Mouse (Mus musculus) embryonic facial prominence, embryonic 12.5 days (tissue): ENCODE measurements around the gene Ndufv1. TPM values are rescaled to one million over a fixed set of nuclear protein-coding genes. Genes with fewer than 3 reads are reported as not detected.

Experiments used
- ATAC-seq: fragments of 200-750 bp; cut with Nextera tagmentation; 2 replicates; pipeline ENCODE4 v1.8.0; 2017; ENCODE audit not compliant: insufficient number of reproducible peaks, insufficient read depth, low FRiP score, low TSS enrichment
- H3K27ac ChIP-seq: fragments of 300-500 bp; sonication (generic); 2 replicates; pipeline ENCODE4 v1.5.1; 2016; ENCODE audit warnings: mild to moderate bottlenecking
- H3K27me3 ChIP-seq: fragments of 300-500 bp; sonication (generic); 2 replicates; pipeline ENCODE4 v1.6.1; 2016; ENCODE audit warnings: mild to moderate bottlenecking, moderate library complexity
- H3K36me3 ChIP-seq: fragments of 300-500 bp; sonication (generic); 2 replicates; pipeline ENCODE4 v1.6.1; 2016; ENCODE audit warnings: mild to moderate bottlenecking
- H3K4me1 ChIP-seq: fragments of 300-500 bp; sonication (generic); 2 replicates; pipeline ENCODE4 v1.6.1; 2016
- H3K4me2 ChIP-seq: fragments of 300-500 bp; sonication (generic); replicated peaks from 2 replicates; pipeline ENCODE4 v1.6.1; 2016; ENCODE audit warnings: mild to moderate bottlenecking, moderate library complexity
- H3K4me3 ChIP-seq: fragments of 300-500 bp; sonication (generic); 2 replicates; pipeline ENCODE4 v1.5.1; 2016; ENCODE audit warnings: mild to moderate bottlenecking
- H3K9ac ChIP-seq: fragments of 300-500 bp; sonication (generic); 2 replicates; pipeline ENCODE4 v1.6.1; 2016; ENCODE audit warnings: mild to moderate bottlenecking, moderate library complexity
- H3K9me3 ChIP-seq: fragments of 300-500 bp; sonication (generic); 2 replicates; pipeline ENCODE4 v1.6.1; 2016; ENCODE audit warnings: mild to moderate bottlenecking, moderate library complexity
- WGBS: fragments of 180-500 bp; shearing (Covaris S2); methylation state at CpG from one replicate; pipeline ENCODE4 v1.1.7; 2016; 5-methylcytosine and 5-hydroxymethylcytosine counted together
- polyA plus RNA-seq: library from polyadenylated mRNA; unstranded; fragments of >200 nt; fragmentation: Nextera tagmentation; extraction: Ambion mirVana; gene quantifications from 2 replicates; pipeline ENCODE4 v1.2.1, GENCODE M21; 2016

Ndufv1 gene
- polyA plus RNA-seq, 1 experiment from 2014 or later, result 201 TPM

DNA sequence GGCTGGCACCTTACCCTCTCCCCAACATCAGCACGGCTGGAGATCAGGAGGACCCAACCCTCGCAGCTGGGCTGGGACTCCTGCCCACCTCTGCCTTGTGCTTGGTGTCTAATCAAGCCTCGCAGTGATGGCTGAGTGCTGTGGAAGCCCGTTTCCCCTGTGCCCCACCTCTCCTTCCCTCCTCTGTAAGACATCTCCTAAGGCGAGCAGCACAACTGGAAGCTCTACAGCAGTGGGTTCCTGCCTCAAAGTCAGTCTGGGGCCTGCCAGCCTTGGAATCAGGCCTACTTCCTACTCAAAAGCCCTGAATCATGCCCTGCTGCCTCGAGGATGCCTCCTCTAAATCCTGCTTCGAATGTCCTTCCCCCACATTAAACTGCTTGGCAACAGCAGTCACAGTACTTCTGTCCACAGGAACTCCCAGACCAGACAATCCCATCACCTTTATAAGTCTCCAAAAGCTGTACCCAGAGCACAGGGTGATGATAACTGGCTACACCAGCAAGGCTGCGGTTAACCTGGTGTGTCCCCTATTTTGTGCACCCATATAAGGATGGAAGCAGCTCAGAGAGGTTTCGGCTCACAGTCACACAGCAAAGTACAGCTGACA is 13.4 kb downstream of the Ndufv1 start:
- Histone ChIP-seq H3K27me3 (no peaks in the 10 kb centered on the region), H3K9me3 (no peaks in the 10 kb centered on the region), H3K4me2 (peak overlapping the region; percentile 76), H3K4me1 (peaks cover 14% of the 10 kb centered on the region), H3K4me3 (peak overlapping the region; percentile 75), H3K36me3 (peaks cover 4% of the 10 kb centered on the region; the same call in 1 of the 2 replicates), H3K27ac (no peak overlapping the region), H3K9ac (peak overlapping the region; percentile 46; the same call in 1 of the 2 replicates)
- ATAC-seq, result no peak
- 87% methylated on average over 9 of the region's 9 CpGs for WGBS

DNA sequence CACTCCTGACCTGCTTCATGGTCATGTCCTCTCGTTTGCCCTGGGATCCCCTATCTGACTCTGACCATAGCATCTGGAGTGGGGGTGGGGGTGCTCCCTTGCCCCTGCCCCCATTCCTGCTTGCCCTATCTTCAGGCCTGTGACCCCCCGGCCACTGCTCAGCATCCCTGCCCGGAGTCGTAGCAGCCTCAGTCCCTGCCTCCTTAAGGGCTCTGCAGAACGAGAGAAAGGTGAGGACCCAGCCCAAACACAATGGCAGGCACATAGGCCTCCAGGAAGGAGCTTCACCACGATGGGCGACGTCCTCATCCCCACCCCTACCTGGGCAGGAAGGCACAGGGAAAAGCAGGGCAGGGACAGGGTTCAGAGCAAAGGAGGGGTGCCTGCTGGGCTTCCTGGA is 14.3 kb downstream of the Ndufv1 start:
- no peak overlapping the region for H3K27ac ChIP-seq
- no peaks in the 10 kb centered on the region for H3K9me3 ChIP-seq
- no peaks in the 10 kb centered on the region for H3K27me3 ChIP-seq
- no peak overlapping the region for H3K4me2 ChIP-seq
- no peak for ATAC-seq
- WGBS, result 69% methylated on average over 8 of the region's 8 CpGs
- H3K4me1 ChIP-seq, result peaks cover 14% of the 10 kb centered on the region
- H3K9ac ChIP-seq, result no peak overlapping the region
- peaks cover 4% of the 10 kb centered on the region; the same call in 1 of the 2 replicates for H3K36me3 ChIP-seq
- no peak overlapping the region for H3K4me3 ChIP-seq

DNA sequence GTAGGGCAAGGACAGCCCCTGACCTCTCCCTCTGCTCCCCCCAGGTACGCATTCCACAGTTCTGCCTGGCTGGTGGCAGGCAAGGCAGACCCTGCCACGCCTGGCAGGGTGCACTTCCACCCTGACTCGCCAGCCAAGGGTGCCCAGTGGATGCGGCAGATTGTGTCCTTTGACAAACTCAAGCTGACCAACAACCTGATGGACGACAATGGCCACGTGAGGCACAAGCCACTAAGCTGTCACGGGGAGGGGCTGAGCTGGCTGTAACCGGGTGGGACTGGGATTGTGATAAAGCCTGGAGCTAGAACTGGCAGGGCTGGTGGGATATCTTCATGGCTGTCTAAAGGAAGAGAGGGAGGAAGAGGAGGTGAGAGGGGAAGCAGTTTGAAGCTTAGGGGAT is 15.4 kb downstream of the Ndufv1 start:
- H3K27me3 ChIP-seq, result no peaks in the 10 kb centered on the region
- no peak overlapping the region for H3K9ac ChIP-seq
- peaks cover 14% of the 10 kb centered on the region for H3K4me1 ChIP-seq
- peaks cover 4% of the 10 kb centered on the region; the same call in 1 of the 2 replicates for H3K36me3 ChIP-seq
- H3K9me3 ChIP-seq, result no peaks in the 10 kb centered on the region
- no peak overlapping the region for H3K4me2 ChIP-seq
- ATAC-seq, result no peak
- no peak overlapping the region for H3K4me3 ChIP-seq
- 67% methylated on average over 8 of the region's 8 CpGs for WGBS
- no peak overlapping the region for H3K27ac ChIP-seq

DNA sequence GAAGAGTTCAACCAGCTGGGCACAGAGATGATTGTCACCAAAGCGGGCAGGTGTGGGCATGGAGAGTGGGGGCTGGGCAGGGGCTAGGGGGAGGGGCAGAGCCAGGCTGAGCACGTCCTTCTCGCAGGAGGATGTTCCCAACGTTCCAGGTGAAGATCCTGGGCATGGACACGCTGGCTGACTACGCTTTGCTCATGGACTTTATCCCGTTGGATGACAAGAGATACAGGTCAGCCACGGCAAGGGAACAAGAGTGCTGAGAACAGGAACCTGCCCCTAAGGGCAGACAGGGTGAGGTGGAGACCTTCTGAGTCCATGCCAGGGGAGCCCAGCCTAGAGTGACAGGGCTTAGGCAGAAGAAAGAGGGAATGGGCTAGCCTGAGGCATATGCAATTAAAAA is 15.9 kb downstream of the Ndufv1 start:
- Histone ChIP-seq H3K9me3 (no peaks in the 10 kb centered on the region), H3K4me1 (peaks cover 14% of the 10 kb centered on the region), H3K27me3 (no peaks in the 10 kb centered on the region), H3K9ac (no peak overlapping the region), H3K27ac (no peak overlapping the region), H3K4me2 (no peak overlapping the region), H3K36me3 (peaks cover under 1% of the 10 kb centered on the region; the same call in 1 of the 2 replicates), H3K4me3 (no peak overlapping the region)
- WGBS, result 84% methylated on average over 8 of the region's 8 CpGs
- no peak for ATAC-seq

DNA sequence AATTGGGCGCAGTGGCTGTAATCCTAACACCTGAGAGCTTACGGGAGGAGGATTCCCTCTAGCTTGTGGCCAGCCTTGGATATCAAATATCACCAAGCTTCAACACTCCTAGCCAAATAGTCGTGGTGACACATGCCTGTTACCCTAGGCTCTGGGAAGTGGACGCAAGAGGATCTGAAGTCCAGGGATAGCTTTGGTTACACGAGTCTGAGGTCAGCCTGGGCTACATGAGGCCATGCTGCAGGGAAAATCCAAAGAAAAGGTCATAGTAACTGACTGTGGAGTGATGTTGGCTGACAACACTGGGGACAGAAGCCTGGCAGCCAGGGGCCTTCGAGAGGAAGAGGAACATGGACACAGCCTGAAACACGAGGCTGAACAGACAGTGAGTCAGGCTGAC is 16.5 kb downstream of the Ndufv1 start:
- 56% methylated on average over 7 of the region's 7 CpGs for WGBS
- no peak for ATAC-seq

DNA sequence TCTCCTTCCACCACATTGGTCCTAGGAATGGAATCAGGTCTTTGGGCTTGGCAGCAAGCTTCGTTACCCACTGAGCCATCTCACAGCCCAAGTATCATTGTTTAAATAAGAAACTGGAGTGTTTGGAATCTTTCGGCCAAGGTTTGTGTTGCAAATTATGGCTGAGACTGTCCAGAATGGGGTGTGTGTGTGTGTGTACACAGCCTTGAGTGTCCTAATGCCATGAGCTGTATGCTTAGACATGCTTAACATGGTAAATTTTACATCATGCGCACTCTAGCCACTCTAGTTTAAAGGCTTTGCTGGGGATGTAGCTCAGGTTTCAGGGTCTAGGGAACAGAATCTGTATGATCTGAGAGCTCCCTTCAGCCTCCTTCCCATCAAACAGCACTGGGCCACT is 17.1 kb downstream of the Ndufv1 start:
- Histone ChIP-seq H3K9me3 (no peaks in the 10 kb centered on the region), H3K4me3 (no peak overlapping the region), H3K27me3 (no peaks in the 10 kb centered on the region), H3K4me1 (peaks cover 3% of the 10 kb centered on the region; the same call in 1 of the 2 replicates), H3K9ac (no peak overlapping the region), H3K36me3 (no peaks in the 10 kb centered on the region), H3K27ac (no peak overlapping the region), H3K4me2 (no peak overlapping the region)
- WGBS, result 75% methylated on average over 3 of the region's 3 CpGs
- no peak for ATAC-seq

More for the DNA sequence above, 16.5 kb downstream of the Ndufv1 start:
- no peak overlapping the region for H3K4me3 ChIP-seq
- H3K27ac ChIP-seq, result no peak overlapping the region
- H3K27me3 ChIP-seq, result no peaks in the 10 kb centered on the region
- no peaks in the 10 kb centered on the region for H3K36me3 ChIP-seq
- no peak overlapping the region for H3K9ac ChIP-seq
- no peak overlapping the region for H3K4me2 ChIP-seq
- no peaks in the 10 kb centered on the region for H3K9me3 ChIP-seq
- peaks cover 7% of the 10 kb centered on the region for H3K4me1 ChIP-seq

DNA sequence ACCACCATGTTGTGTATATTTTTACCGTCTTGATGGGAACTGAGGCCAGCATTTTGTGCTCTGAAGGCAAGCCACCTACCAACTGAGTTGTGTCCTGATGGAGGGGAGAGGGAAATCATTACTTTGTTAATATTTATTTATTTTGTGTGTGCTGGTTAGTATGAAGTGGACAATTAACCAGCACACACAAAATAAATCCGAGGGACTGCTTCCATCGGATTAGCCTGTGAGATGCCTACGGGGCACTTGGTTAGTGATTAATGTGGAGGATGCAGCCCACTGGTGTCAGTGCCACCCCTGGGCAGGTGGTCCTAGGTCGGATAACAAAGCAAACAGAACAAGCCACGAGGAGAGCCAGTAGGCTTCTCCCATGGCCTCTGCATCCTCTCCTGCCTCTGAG is 17.7 kb downstream of the Ndufv1 start:
- peaks cover 3% of the 10 kb centered on the region; the same call in 1 of the 2 replicates for H3K4me1 ChIP-seq
- H3K27ac ChIP-seq, result no peak overlapping the region
- ATAC-seq, result no peak
- no peak overlapping the region for H3K4me3 ChIP-seq
- no peaks in the 10 kb centered on the region for H3K36me3 ChIP-seq
- H3K27me3 ChIP-seq, result no peaks in the 10 kb centered on the region
- no peaks in the 10 kb centered on the region for H3K9me3 ChIP-seq
- WGBS, result 60% methylated on average over 6 of the region's 6 CpGs
- H3K4me2 ChIP-seq, result no peak overlapping the region
- no peak overlapping the region for H3K9ac ChIP-seq

DNA sequence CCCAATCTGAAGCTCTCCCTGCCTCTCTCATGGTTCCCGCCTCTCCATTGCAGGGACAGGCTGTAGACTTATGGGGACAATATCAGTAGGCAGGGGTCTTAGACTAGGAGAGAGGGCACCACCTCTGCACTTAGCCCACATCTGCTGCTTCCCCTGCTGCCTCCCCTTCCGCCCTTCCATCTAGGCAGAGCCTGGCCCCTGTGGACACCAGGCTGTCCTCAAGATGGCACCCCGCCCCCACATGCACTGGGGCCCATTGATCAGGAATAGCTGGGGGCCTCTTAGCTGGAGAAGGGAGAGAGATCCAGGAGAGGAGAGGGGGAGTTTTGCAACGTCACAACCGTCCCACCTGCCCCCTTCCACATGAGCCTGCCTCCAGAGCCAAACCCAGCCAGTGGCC is 20.2 kb downstream of the Ndufv1 start, which contains the start of gene Tbx10:
TSS of gene Tbx10 (plus strand) at position 337 of the 400 bp plus-strand sequence.
- Histone ChIP-seq H3K9me3 (no peaks in the 10 kb centered on the region), H3K9ac (0 out of 2 replicates have a peak within 1 kb of the TSS, but pooled peaks have one; percentile 2), H3K27ac (no peak within 1 kb of the TSS), H3K4me3 (no peak within 1 kb of the TSS), H3K4me1 (no peaks in the 10 kb centered on the region; the same call in 1 of the 2 replicates), H3K27me3 (no peaks in the 10 kb centered on the region), H3K36me3 (no peaks in the 10 kb centered on the region), H3K4me2 (no peak within 1 kb of the TSS)
- ATAC-seq, result no peak
- 62% methylated on average over 5 of the region's 5 CpGs for WGBS

DNA sequence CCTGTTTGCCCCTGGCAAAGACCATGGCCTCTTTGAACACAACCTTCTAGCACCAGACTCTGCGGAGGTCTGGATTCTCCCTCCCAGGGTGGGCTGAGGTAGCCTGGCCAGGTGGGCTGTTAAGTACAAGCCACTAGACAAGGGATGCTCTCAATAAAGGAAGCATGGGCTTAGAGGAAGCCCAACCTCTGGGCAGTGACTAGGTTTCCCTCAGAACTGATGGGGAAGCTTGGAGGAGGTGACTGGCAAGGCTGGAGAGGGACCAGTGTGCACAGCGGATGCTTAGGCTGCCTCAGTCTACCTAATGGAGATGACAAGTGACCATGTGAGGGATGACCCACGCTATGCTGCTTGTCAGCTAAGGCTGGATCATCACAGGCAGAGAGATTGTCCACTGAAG is 20.6 kb downstream of the Ndufv1 start:
- peaks cover under 1% of the 10 kb centered on the region; the same call in 1 of the 2 replicates for H3K4me1 ChIP-seq
- H3K27me3 ChIP-seq, result no peaks in the 10 kb centered on the region
- H3K27ac ChIP-seq, result no peak overlapping the region
- H3K9me3 ChIP-seq, result no peaks in the 10 kb centered on the region
- no peak overlapping the region for H3K9ac ChIP-seq
- ATAC-seq, result no peak
- no peak overlapping the region for H3K4me3 ChIP-seq
- H3K36me3 ChIP-seq, result no peaks in the 10 kb centered on the region
- WGBS, result 77% methylated on average over 3 of the region's 3 CpGs
- H3K4me2 ChIP-seq, result no peak overlapping the region

DNA sequence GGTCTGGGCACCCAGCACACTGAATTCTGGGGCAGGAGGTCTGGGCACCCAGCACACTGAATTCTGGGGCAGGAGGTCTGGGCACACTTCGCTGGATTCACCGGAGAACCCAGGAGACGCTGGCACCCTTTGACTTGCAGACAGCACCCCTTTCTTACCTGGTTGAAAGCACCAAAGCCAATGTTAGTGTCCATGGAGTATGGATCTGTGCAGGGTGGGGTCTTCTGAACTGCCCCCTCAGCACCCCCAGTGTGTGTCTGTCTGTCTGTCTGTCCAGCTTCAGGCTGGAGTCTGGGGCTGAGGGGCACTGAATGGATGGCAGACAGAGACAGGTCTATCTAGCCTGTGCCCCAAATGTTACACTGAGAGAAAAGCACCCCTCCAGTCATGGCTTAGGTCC is 21.0 kb downstream of the Ndufv1 start:
- no peaks in the 10 kb centered on the region for H3K36me3 ChIP-seq
- H3K4me3 ChIP-seq, result no peak overlapping the region
- no peaks in the 10 kb centered on the region for H3K9me3 ChIP-seq
- no peak overlapping the region for H3K4me2 ChIP-seq
- 94% methylated on average over 3 of the region's 3 CpGs for WGBS
- H3K27ac ChIP-seq, result no peak overlapping the region
- H3K27me3 ChIP-seq, result no peaks in the 10 kb centered on the region
- H3K9ac ChIP-seq, result no peak overlapping the region
- H3K4me1 ChIP-seq, result peaks cover 4% of the 10 kb centered on the region
- no peak for ATAC-seq

DNA sequence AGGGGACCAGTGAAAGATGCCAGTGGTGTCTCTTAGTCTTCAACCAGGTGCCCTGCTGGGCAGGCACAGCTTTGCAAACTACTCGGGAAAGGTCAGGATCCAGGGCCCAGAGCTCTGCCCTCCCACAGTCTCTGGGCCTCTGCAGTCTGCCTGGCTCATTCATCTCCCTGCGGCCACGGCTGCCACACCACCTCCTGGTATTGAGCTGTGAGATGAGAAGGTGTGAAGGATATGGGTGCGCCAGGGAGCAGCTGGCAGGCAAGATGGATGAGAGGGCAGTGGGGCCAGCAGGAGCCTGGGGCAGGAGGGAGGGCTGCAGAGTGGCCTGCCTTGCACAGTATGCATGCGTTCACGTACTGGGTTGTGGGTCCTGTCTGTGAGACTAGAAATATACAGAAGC is 21.8 kb downstream of the Ndufv1 start:
- no peak for ATAC-seq
- 62% methylated on average over 6 of the region's 6 CpGs for WGBS
- no peaks in the 10 kb centered on the region for H3K36me3 ChIP-seq
- H3K4me3 ChIP-seq, result no peak overlapping the region
- H3K27me3 ChIP-seq, result no peaks in the 10 kb centered on the region
- H3K4me2 ChIP-seq, result no peak overlapping the region
- no peak overlapping the region for H3K9ac ChIP-seq
- no peak overlapping the region for H3K27ac ChIP-seq
- no peaks in the 10 kb centered on the region for H3K9me3 ChIP-seq
- H3K4me1 ChIP-seq, result peaks cover 11% of the 10 kb centered on the region

DNA sequence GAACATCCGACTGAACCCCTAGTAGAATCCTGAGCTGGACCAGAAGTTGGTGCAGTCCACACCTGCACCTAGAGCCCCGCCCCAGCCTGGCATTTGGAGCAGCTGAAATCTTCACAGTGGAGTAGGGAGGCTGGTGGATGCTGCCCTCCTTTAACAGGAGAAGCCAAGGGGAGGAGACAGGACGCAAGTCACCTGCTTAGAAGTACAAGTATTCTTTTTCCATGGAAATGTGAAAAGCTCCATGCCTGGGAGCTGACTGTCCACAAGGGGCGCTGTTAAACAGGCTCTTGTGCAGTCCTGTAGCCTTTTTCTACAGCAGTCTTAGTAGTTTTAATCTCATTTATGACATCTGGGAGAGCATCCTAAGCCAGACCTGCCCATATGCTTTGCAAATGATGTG is 23.9 kb downstream of the Ndufv1 start:
- H3K27me3 ChIP-seq, result no peaks in the 10 kb centered on the region
- H3K4me1 ChIP-seq, result peaks cover 14% of the 10 kb centered on the region
- no peak overlapping the region for H3K9ac ChIP-seq
- ATAC-seq, result no peak
- no peak overlapping the region for H3K27ac ChIP-seq
- no peak overlapping the region for H3K4me2 ChIP-seq
- H3K36me3 ChIP-seq, result no peaks in the 10 kb centered on the region
- 85% methylated on average over 4 of the region's 4 CpGs for WGBS
- H3K9me3 ChIP-seq, result no peaks in the 10 kb centered on the region
- H3K4me3 ChIP-seq, result no peak overlapping the region
